Mouse (Mus musculus) T-helper 17 cell (primary cell): Measurements from ENCODE around the gene Rnf166.

Experiments
- in situ Hi-C, 2 experiments: fragments of 300-600 bp; cut with MboI, MseI; formaldehyde crosslinking; loops; 1 replicate in 1 of 2; 2 replicates in 1 of 2; pipeline ENCODE4 v1.15.1; 2025; ENCODE audit warnings: high pct_unique_total_duplicates in 2 of 2

Gene Rnf166

DNA sequence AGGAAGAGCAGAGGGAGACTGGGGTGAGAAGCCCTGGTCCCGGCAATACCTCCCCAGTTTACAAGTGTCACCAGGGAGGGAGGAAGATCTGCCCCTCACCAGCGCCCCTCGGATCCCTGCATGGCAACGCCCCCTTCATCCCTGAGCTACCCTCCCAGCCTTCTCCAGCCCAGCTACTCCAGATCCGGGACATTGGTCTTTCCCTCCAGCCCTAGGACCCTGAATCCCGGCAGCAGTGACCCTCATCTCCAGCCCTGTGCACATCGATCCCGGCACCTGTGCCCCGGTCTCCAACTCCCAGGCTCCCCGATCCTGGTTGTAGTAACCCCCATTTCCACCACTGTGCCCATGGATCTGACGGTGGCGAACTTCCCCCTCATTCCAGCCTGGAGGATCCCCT, 33.1 kb downstream of the Rnf166 start:
- in situ Hi-C loops, result loop anchor here (10.0 to 25.0 kb wide), 3 partner anchors 855 to 1120 kb away; partner anchors contain the start of genes Fbxo31 (in 1 of the 2) and Map1lc3b (in 1 of the 2)

DNA sequence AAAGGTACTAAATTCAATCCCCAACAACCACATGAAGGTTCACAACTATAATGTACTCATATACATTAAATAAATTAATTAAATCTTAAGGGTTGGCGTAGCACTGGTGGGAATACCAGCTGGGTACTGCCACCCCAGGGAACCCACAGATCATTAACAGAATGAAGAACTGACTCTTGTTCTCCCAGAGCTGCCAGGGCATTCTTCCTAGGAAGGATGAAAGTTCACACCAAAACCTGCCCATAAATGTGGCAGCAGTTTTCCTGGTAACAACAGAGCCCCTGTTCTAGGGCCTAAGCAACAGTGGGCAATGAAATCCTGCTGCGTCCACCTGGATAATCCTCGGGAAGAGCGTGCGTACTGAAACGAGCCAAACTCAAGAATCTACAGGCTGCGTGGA, 33.5 kb downstream of the Rnf166 start:
- in situ Hi-C loops, result loop anchor here (10.0 to 25.0 kb wide), 3 partner anchors 855 to 1120 kb away; partner anchors contain the start of genes Fbxo31 (in 1 of the 2) and Map1lc3b (in 1 of the 2)

GRCm38 (mm10) chr8:122441326-122441725, 34.5 kb downstream of the Rnf166 start:
- in situ Hi-C loops, result loop anchor here (10.0 to 25.0 kb wide), 3 partner anchors 854 to 1121 kb away; partner anchors contain the start of genes Fbxo31 (in 1 of the 2) and Map1lc3b (in 1 of the 2)

DNA sequence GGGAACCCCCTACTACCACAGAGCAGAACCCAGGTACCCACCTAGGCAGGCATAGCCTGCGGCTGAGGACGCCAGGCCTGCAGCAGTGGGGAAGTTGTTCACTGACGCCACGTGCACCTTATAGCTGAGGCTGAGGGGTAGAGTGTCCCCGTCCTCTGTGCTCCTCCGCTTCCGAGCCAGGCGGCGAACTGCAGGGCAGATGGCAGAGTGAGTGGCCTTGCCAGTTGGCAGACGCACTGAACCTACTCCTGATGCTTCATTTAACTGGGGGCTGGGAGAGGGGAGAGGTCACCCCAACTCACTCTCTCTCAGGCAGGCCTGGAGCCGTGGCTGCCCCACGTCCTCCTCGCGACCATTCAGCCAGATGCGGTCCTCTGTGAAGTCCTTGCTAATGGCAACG, 36.5 kb downstream of the Rnf166 start:
- in situ Hi-C loops, result loop anchor here in 1 of 2 experiments (25.0 kb wide), 2 partner anchors 852 to 1123 kb away; partner anchors contain the start of genes Fbxo31 and Map1lc3b

DNA sequence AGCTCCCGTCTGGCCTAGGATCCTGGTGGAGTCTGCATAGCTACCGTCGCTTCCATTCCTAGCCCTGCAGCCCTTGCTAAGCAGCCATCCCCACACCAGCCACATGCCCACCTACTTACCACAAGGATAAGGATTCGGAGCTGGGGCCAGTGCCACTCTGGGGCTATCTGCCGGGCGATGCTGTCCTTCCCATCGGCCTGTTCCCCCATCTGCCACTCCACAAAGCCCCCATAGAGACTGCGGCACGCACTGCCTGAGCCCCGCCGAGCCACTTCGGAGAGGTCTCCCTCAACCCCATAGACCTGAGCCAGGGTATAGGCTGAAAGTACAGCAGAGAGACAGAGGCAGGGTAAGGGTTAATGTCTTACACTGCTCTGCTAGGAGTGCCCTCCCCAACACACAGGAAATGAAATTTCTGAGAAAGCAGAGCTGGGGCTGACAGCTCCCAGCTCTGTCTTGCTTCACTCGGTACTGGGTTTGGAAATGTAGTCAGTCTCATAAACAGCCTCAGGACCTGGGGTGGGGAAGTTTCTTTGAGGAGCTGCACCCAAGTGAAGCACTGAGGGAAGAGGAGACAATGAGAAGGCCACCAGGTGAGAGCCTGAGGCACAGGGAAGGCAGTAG, 38.0 kb downstream of the Rnf166 start:
- in situ Hi-C loops, result loop anchor here in 1 of 2 experiments (25.0 kb wide), 2 partner anchors 851 to 1124 kb away; partner anchors contain the start of genes Fbxo31 and Map1lc3b

- in situ Hi-C loops, result loop anchor here in 1 of 2 experiments (25.0 kb wide), 2 partner anchors 849 to 1126 kb away; partner anchors contain the start of genes Fbxo31 and Map1lc3b
Measured at GRCm38 (mm10) chr8:122436586-122437125, 39.2 kb downstream of the Rnf166 start.

- in situ Hi-C loops, result loop anchor here in 1 of 2 experiments (25.0 kb wide), 2 partner anchors 849 to 1126 kb away; partner anchors contain the start of genes Fbxo31 and Map1lc3b
Measured at GRCm38 (mm10) chr8:122436146-122436545, 39.7 kb downstream of the Rnf166 start.

- in situ Hi-C loops, result loop anchor here in 1 of 2 experiments (25.0 kb wide), 2 partner anchors 848 to 1127 kb away; partner anchors contain the start of genes Fbxo31 and Map1lc3b
Measured at GRCm38 (mm10) chr8:122435375-122435774, 40.5 kb downstream of the Rnf166 start.

- in situ Hi-C loops, result loop anchor here (5.0 to 25.0 kb wide), 5 partner anchors 39 to 1129 kb away; partner anchors contain the start of genes Cdt1 (in 1 of the 2), Fbxo31 (in 1 of the 2), Map1lc3b (in 1 of the 2) and Zfpm1 (in 1 of the 2)
Measured at GRCm38 (mm10) chr8:122433269-122433905, 42.5 kb downstream of the Rnf166 start.

- in situ Hi-C loops, result loop anchor here (5.0 to 25.0 kb wide), 5 partner anchors 40 to 1130 kb away; partner anchors contain the start of genes Cdt1 (in 1 of the 2), Fbxo31 (in 1 of the 2), Map1lc3b (in 1 of the 2) and Zfpm1 (in 1 of the 2)
Measured at GRCm38 (mm10) chr8:122432443-122433268, 43.2 kb downstream of the Rnf166 start, which contains the start of gene Cyba. TSS of gene Cyba (minus strand) at chr8:122432930.

DNA sequence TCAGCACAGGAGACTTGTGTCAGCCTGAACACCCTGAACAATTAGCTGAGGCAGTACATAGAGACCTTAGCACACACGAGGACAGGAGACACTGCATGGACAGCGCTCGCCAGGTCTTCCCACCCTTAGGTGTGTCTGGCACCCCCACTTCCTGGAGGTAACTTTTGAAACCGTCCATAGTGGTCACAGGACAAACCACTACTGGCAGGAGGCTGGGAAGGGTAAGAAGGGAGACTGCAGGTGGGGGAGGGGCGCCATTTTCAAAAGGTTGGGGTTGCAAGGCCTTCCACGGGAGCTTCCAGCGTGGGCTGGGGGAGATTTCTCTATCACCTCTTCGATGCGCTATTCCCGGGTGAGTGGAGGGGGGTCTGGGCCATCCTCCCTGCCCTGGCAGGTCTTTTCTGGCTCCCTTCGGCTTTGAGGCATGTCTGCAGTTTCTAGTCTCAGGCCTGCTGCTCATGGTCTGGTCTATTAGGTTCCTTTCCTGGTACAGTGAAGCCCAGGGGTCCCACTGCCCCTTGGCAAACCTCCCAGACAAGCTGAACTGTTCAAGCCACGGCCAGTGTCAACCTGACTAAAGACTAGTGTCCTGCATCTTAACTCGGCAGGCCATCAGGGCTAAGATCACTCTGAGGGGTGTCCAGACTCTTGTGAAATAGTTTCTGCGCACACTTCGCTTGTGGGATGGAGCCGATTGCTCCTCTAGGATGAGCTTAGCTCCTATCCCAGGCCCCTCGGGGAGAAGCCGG, 44.0 kb downstream of the Rnf166 start:
- in situ Hi-C loops, result loop anchor here (5.0 to 25.0 kb wide), 5 partner anchors 40 to 1130 kb away; partner anchors contain the start of genes Cdt1 (in 1 of the 2), Fbxo31 (in 1 of the 2), Map1lc3b (in 1 of the 2) and Zfpm1 (in 1 of the 2)

DNA sequence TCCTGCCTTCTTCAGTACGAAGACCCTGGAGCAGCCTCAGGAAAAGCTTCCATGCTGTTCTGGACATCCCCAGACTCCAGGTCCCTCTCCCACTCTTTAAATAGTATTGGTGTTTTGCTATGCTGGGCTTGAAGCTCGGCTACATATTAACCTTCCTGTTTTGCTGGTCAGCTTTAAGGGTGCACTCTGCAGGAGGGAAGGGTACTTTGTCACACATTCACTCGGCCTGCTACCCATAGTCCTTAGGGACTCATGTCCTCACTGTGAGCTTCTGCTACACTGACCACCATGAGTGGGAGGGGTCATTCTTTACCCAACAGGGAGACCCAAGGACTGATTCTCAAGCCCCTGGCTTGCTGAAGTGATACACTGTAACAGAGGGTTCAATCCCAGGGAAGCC, 45.2 kb downstream of the Rnf166 start:
- in situ Hi-C loops, result loop anchor here (5.0 to 25.0 kb wide), 5 partner anchors 42 to 1132 kb away; partner anchors contain the start of genes Cdt1 (in 1 of the 2), Fbxo31 (in 1 of the 2), Map1lc3b (in 1 of the 2) and Zfpm1 (in 1 of the 2)

GRCm38 (mm10) chr8:122430058-122430636, 45.7 kb downstream of the Rnf166 start:
- in situ Hi-C loops, result loop anchor here (5.0 to 25.0 kb wide), 5 partner anchors 42 to 1132 kb away; partner anchors contain the start of genes Cdt1 (in 1 of the 2), Fbxo31 (in 1 of the 2), Map1lc3b (in 1 of the 2) and Zfpm1 (in 1 of the 2)

GRCm38 (mm10) chr8:122428163-122428562, 47.7 kb downstream of the Rnf166 start:
- in situ Hi-C loops, result loop anchor here in 1 of 2 experiments (25.0 kb wide), 2 partner anchors 841 to 1134 kb away; partner anchors contain the start of genes Fbxo31 and Map1lc3b

DNA sequence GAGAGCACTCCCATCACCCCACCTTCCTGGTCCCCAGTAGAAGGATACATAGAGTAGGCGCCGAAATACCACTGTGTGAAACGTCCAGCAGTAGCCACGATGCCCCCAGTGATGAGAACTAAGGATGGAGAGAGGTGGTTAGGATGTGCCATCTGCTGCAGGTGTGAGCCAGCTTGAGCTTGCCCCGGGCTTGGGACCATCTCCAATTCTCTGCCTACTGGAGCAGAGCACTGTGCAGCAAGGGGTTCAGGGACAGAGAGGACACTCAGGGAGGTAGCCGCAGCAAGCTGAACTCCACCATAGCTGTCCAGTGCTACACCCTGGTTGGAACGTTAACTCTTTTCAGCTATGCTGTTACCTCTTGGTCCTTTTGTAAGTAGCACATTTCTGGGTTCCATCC, 48.3 kb downstream of the Rnf166 start:
- in situ Hi-C loops, result loop anchor here in 1 of 2 experiments (25.0 kb wide), 2 partner anchors 840 to 1135 kb away; partner anchors contain the start of genes Fbxo31 and Map1lc3b

DNA sequence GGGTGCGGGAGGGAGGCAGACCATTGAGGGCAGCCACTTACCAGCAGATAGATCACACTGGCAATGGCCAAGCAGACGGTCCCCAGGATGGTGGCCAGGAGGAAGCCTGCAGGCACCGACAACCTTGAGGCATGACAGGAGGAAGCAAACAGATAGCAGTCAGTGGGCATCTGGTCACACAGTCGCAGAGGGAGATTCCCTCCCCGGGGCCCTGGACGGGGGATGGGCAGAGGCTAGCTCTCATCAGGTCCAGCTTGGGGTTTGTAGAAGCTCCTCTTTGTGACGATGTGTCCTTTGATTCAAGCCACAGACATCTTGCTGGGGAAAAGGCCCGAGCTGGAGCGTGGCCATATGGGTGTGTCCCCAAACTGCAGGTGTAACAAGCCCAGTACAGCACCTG, 49.7 kb downstream of the Rnf166 start:
- in situ Hi-C loops, result loop anchor here in 1 of 2 experiments (25.0 kb wide), 2 partner anchors 839 to 1136 kb away; partner anchors contain the start of genes Fbxo31 and Map1lc3b

- in situ Hi-C loops, result no loop called here
Measured at GRCm38 (mm10) chr8:122423659-122424058, 52.2 kb downstream of the Rnf166 start.

GRCm38 (mm10) chr8:122423217-122423616, 52.6 kb downstream of the Rnf166 start:
- in situ Hi-C loops, result no loop called here
